Mouse (Mus musculus): ENCODE results near the gene Col1a1. TPM values are rescaled to one million over a fixed set of nuclear protein-coding genes. Genes with fewer than 3 reads are reported as not detected.

Gene Col1a1
- polyA plus RNA-seq, 1 experiment from 2014 or later = 941 TPM

DNA sequence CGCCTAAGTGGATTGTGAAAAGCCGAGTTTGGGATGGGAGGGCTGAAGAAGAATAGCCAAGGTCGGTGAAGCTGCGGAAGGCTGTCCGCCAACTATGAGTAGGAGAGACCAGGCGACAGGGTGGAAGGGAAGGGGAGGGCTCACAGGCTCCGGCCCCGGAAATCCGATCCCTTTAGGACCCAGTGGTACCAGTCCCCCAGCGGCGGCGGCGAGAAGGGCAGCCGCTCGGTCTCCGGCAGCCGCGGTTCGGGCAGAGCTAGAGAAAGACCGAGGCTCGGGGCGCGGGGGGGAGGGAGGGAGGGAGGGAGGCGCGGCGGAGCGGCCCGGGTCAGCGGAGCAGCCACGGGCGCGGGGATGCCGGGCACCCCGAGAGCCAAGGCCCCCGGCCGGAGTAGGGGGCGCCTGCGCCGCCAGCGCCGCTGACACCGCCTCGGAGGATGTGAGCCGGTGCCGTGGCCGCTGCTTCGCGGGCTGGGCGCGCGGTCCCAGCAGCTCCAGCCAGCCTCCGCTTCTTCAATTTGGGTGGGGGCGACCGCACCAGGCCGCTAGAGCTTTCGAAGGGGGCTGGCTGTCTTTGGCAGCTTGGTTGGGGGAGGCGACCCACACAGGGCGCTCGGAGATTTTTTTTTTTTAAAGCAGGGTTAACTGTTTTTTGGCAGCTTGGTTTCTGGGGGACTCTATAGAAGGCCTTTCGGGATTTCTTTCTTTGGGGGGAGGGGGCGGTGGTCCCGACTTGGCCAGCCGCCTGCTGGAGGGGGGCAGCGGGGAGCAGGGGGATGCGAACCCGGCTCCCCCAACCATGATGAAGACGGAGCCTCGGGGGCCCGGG lies 54.9 kb downstream of the Col1a1 start, which contains the start of gene Ppp1r9b:
TSS of gene Ppp1r9b (plus strand) at position 287 of the 829 bp plus-strand sequence.
- no peaks in the 10 kb centered on the region for H3K27me3 ChIP-seq (ENCODE audit: insufficient read depth, low read length)
- peak within 1 kb of the TSS; percentile 95 for H3K27ac ChIP-seq (ENCODE audit: low read length)
- peaks cover 68% of the 10 kb centered on the region for H3K4me1 ChIP-seq (ENCODE audit: insufficient read depth, low read length)
- peak within 1 kb of the TSS; percentile 93 for H3K9ac ChIP-seq (replicated peaks; ENCODE audit: low read length)
- under 1% methylated on average over 53 of the region's 69 CpGs for WGBS
- peak within 1 kb of the TSS; percentile 90 for H3K4me2 ChIP-seq (replicated peaks; ENCODE audit: low read depth, low read length)
- H3K9me3 ChIP-seq (ENCODE audit: low read length) = no peaks in the 10 kb centered on the region
- peak within 1 kb of the TSS; percentile 95 for H3K4me3 ChIP-seq (ENCODE audit: low read length)
- ATAC-seq (ENCODE audit: low FRiP score, low TSS enrichment) = peak; percentile 87
- no peaks in the 10 kb centered on the region for H3K36me3 ChIP-seq (ENCODE audit: insufficient read depth, low read length)

DNA sequence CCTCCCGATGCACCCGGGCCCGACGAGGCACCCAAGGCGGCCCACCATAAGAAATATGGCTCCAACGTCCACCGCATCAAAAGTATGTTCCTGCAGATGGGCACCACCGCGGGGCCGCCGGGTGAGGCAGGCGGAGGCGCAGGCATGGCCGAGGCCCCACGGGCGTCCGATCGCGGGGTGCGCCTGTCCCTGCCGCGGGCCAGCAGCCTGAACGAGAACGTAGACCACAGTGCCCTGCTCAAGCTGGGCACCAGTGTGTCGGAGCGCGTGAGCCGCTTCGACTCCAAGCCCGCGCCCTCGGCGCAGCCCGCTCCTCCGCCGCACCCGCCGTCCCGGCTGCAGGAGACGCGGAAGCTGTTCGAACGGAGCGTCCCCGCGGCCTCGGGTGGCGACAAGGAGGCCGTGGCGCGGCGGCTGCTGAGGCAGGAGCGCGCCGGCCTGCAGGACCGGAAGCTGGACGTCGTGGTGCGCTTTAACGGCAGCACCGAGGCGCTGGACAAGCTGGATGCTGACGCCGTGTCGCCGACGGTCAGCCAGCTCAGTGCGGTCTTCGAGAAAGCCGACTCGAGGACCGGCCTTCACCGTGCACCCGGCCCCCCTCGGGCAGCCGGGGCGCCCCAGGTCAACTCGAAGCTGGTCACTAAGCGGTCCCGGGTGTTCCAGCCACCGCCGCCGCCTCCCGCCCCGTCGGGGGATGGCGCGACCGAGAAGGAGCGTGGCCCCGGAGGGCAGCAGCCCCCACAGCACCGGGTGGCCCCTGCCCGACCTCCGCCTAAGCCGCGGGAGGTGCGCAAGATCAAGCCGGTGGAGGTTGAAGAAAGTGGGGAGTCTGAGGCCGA lies 55.8 kb downstream of the Col1a1 start:
- H3K4me3 ChIP-seq (ENCODE audit: low read length) = peak overlapping the region; percentile 95
- peak overlapping the region; percentile 90 for H3K4me2 ChIP-seq (replicated peaks; ENCODE audit: low read depth, low read length)
- peak overlapping the region; percentile 95 for H3K27ac ChIP-seq (ENCODE audit: low read length)
- under 1% methylated on average over 94 of the region's 99 CpGs for WGBS
- peaks cover 6% of the 10 kb centered on the region for H3K36me3 ChIP-seq (ENCODE audit: insufficient read depth, low read length)
- no peaks in the 10 kb centered on the region for H3K27me3 ChIP-seq (ENCODE audit: insufficient read depth, low read length)
- H3K9me3 ChIP-seq (ENCODE audit: low read length) = no peaks in the 10 kb centered on the region
- H3K4me1 ChIP-seq (ENCODE audit: insufficient read depth, low read length) = peaks cover 69% of the 10 kb centered on the region
- H3K9ac ChIP-seq (replicated peaks; ENCODE audit: low read length) = peak overlapping the region; percentile 93
- ATAC-seq (ENCODE audit: low FRiP score, low TSS enrichment) = no peak

DNA sequence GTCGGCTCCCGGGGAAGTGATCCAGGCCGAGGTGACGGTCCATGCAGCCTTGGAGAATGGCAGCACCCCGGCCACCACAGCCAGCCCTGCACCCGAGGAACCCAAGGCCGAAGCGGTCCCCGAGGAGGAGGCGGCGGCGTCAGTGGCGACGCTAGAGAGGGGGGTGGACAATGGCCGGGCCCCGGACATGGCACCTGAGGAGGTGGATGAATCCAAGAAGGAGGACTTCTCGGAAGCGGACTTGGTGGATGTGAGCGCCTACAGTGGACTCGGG lies 56.4 kb downstream of the Col1a1 start:
- peak overlapping the region; percentile 95 for H3K4me3 ChIP-seq (ENCODE audit: low read length)
- H3K4me1 ChIP-seq (ENCODE audit: insufficient read depth, low read length) = peaks cover 65% of the 10 kb centered on the region
- no peaks in the 10 kb centered on the region for H3K27me3 ChIP-seq (ENCODE audit: insufficient read depth, low read length)
- 0% methylated on average over 20 of the region's 20 CpGs for WGBS
- H3K9ac ChIP-seq (replicated peaks; ENCODE audit: low read length) = peak overlapping the region; percentile 93
- H3K36me3 ChIP-seq (ENCODE audit: insufficient read depth, low read length) = peaks cover 11% of the 10 kb centered on the region
- no peaks in the 10 kb centered on the region for H3K9me3 ChIP-seq (ENCODE audit: low read length)
- peak overlapping the region; percentile 61 for H3K27ac ChIP-seq (ENCODE audit: low read length)
- peak overlapping the region; percentile 90 for H3K4me2 ChIP-seq (replicated peaks; ENCODE audit: low read depth, low read length)
- ATAC-seq (ENCODE audit: low FRiP score, low TSS enrichment) = no peak

DNA sequence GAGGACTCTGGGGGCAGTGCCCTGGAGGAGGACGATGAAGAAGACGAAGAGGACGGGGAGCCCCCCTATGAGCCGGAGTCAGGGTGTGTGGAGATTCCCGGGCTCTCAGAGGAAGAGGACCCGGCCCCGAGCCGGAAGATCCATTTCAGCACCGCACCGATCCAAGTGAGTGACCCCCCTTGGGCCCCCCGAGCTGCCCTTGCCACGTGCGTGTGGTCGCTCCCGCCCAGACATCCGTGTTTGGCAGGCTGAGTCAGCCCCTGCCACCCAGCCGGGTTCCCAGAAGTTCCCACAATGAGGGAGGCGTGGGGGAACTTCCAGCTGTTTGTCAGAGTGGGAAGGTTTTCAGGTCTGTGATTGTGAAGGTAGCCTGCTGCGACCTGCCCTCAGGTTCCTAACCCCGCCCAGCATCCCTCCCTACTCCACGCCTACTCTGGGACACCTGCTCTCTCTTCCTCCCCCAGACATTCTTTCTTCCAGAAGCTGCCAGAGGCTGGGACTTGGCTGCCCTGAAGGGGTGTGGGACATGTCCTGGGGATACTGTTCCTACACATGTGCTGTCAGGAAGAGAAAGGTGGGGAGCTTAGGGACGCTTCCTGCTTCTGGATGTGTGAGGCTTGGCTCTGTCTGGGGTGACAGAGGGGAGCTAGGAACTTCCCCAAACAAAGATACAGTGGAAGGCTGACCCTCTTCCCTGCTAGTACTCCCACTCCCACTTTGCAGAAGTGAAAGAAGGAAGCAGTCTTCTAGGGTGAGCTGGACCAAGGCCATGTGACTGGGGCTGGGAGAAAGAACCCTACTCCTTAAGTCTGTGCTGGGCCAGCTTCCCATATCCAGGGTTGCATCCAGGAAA lies 57.0 kb downstream of the Col1a1 start:
- ATAC-seq (ENCODE audit: low FRiP score, low TSS enrichment) = peak; percentile 21; the same call in 1 of the 2 replicates
- WGBS = 2% methylated on average over 22 of the region's 22 CpGs
- no peaks in the 10 kb centered on the region for H3K27me3 ChIP-seq (ENCODE audit: insufficient read depth, low read length)

DNA sequence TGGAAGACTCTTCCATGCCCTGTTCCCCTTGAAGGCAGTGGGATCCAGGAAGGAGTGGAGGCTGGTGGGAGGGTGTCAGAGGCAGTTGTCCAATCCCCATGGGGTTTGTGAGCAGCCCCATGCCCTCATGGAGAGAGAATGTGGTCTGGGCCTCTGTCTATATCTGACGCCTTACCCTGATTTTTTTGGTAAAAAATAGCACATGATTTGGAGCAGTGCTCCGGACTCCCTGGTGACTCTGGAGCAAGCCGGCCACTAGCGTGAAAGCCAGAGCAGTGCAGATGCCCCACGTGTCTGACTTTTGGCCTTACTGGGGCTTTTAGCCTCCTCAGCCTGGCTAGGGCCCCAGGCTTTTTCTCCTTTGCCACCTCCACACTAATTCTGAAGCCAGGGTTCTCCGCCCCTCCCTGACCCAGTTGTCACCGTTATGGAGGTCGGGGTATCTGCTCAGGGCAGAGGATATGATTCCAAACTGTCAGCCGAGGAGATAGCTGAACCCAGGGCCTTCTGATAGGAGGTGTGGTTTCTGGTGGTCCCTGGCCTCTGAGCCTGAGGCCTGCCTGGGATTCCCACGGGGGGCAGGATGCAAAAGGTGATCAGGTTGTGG lies 58.3 kb downstream of the Col1a1 start:
- H3K9ac ChIP-seq (replicated peaks; ENCODE audit: low read length) = peak overlapping the region; percentile 93
- H3K4me2 ChIP-seq (replicated peaks; ENCODE audit: low read depth, low read length) = peak overlapping the region; percentile 90
- no peaks in the 10 kb centered on the region for H3K9me3 ChIP-seq (ENCODE audit: low read length)
- no peak for ATAC-seq (ENCODE audit: low FRiP score, low TSS enrichment)
- peak overlapping the region; percentile 95 for H3K4me3 ChIP-seq (ENCODE audit: low read length)
- no peaks in the 10 kb centered on the region for H3K27me3 ChIP-seq (ENCODE audit: insufficient read depth, low read length)
- WGBS = 27% methylated on average over 10 of the region's 10 CpGs
- H3K36me3 ChIP-seq (ENCODE audit: insufficient read depth, low read length) = peaks cover 25% of the 10 kb centered on the region
- no peak overlapping the region for H3K27ac ChIP-seq (ENCODE audit: low read length)
- peaks cover 52% of the 10 kb centered on the region for H3K4me1 ChIP-seq (ENCODE audit: insufficient read depth, low read length)

More for the DNA sequence above, 57.0 kb downstream of the Col1a1 start:
- Histone ChIP-seq H3K4me1 (ENCODE audit: insufficient read depth, low read length) (peaks cover 63% of the 10 kb centered on the region), H3K4me2 (replicated peaks; ENCODE audit: low read depth, low read length) (peak overlapping the region; percentile 90), H3K36me3 (ENCODE audit: insufficient read depth, low read length) (peaks cover 17% of the 10 kb centered on the region), H3K9me3 (ENCODE audit: low read length) (no peaks in the 10 kb centered on the region), H3K9ac (replicated peaks; ENCODE audit: low read length) (peak overlapping the region; percentile 93), H3K27ac (ENCODE audit: low read length) (peak overlapping the region; percentile 61), H3K4me3 (ENCODE audit: low read length) (peak overlapping the region; percentile 95)

DNA sequence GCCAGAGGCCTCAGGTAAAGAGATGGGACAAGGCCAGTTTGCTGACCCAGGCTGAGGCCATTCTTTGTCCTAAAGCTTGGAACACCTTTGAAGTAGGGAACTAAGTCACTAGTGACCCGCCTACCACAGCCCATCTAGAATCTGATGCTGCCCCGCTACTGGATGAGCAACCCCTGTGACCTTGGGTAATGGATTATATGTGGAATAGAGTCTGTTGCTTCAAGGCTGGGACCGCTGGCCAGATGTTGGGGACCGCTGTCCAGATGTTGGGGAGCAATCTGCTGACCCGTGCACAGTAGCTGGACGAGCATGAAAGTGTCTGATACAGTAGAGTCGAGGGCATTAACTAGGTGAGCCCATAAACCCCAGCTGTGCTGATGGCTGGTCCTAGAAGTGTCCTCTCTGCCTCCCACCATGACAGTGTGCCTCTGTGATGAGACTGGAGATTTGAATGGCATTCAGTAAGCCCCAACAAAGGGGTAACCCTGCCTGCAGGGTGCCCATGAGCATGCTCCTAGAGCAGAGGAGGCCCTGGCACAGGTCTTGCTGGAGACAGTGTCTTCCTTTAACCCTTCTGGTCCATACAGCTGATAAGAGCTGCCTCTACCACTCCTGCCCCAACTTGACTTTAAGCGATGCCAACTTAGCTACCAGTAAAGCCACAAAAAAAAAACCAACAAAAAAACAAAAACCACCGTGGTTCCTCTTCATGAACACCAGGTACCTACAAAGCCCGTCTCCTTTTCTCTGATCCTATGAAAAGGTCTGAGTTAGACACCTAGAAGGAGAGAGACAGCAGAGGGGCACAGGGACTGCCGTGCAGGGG lies 59.1 kb downstream of the Col1a1 start:
- WGBS = 75% methylated on average over 11 of the region's 11 CpGs
- peak overlapping the region; percentile 95 for H3K4me3 ChIP-seq (ENCODE audit: low read length)
- peaks cover 49% of the 10 kb centered on the region for H3K4me1 ChIP-seq (ENCODE audit: insufficient read depth, low read length)
- H3K36me3 ChIP-seq (ENCODE audit: insufficient read depth, low read length) = peaks cover 31% of the 10 kb centered on the region
- no peak for ATAC-seq (ENCODE audit: low FRiP score, low TSS enrichment)
- H3K4me2 ChIP-seq (replicated peaks; ENCODE audit: low read depth, low read length) = peak overlapping the region; percentile 90
- no peak overlapping the region for H3K27ac ChIP-seq (ENCODE audit: low read length)
- no peaks in the 10 kb centered on the region for H3K27me3 ChIP-seq (ENCODE audit: insufficient read depth, low read length)
- H3K9ac ChIP-seq (replicated peaks; ENCODE audit: low read length) = peak overlapping the region; percentile 93; the same call in 1 of the 2 replicates
- H3K9me3 ChIP-seq (ENCODE audit: low read length) = no peaks in the 10 kb centered on the region

DNA sequence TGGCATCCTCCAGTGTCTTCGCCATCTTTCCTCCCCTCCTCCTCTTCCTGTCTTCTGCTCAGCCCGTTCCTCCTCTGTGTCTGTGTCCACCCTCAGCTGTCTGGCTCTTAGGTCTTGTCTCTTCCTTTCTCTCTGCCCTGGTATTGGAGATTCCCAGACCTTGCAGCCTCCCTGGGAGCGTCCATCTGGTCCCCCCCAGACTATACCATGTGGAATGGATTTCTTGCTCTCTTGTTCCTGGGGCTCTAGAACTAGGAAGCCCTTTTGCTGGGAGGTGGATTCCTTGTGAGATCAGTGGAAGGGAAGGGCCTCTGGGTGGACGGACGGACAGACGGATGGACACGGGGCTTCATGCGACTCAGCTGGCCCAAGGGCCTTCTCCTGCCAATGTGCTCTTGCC lies 60.1 kb downstream of the Col1a1 start:
- peaks cover 33% of the 10 kb centered on the region for H3K36me3 ChIP-seq (ENCODE audit: insufficient read depth, low read length)
- H3K27ac ChIP-seq (ENCODE audit: low read length) = no peak overlapping the region
- no peak for ATAC-seq (ENCODE audit: low FRiP score, low TSS enrichment)
- no peak overlapping the region for H3K9ac ChIP-seq (replicated peaks; ENCODE audit: low read length)
- no peaks in the 10 kb centered on the region for H3K27me3 ChIP-seq (ENCODE audit: insufficient read depth, low read length)
- H3K4me2 ChIP-seq (replicated peaks; ENCODE audit: low read depth, low read length) = peak overlapping the region; percentile 90; the same call in 1 of the 2 replicates
- 78% methylated on average over 8 of the region's 8 CpGs for WGBS
- no peak overlapping the region for H3K4me3 ChIP-seq (ENCODE audit: low read length)
- H3K4me1 ChIP-seq (ENCODE audit: insufficient read depth, low read length) = peaks cover 53% of the 10 kb centered on the region
- no peaks in the 10 kb centered on the region for H3K9me3 ChIP-seq (ENCODE audit: low read length)

DNA sequence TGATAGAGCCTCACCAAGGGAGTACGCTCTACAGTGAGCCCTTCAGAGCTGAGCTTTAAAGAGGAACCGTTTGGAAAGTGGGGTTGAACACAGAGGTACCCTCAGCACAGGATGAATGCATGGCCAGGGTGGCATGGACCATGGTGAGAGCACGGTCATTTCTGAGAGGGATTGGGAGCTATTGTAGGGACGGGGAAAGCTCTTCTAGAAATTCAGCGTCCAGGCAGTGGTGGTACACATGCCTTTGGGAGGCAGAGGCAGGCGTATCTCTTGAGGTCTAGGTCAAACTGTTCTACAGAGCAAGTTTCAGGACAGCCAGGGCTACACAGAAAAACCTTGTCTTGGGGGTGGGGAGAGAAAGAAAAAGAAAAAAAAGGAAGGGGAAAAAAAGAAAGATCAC lies 61.0 kb downstream of the Col1a1 start:
- Histone ChIP-seq H3K9me3 (ENCODE audit: low read length) (no peaks in the 10 kb centered on the region), H3K4me1 (ENCODE audit: insufficient read depth, low read length) (peaks cover 54% of the 10 kb centered on the region), H3K9ac (replicated peaks; ENCODE audit: low read length) (no peak overlapping the region), H3K4me2 (replicated peaks; ENCODE audit: low read depth, low read length) (no peak overlapping the region), H3K36me3 (ENCODE audit: insufficient read depth, low read length) (peaks cover 40% of the 10 kb centered on the region), H3K4me3 (ENCODE audit: low read length) (no peak overlapping the region), H3K27ac (ENCODE audit: low read length) (no peak overlapping the region), H3K27me3 (ENCODE audit: insufficient read depth, low read length) (no peaks in the 10 kb centered on the region)
- no peak for ATAC-seq (ENCODE audit: low FRiP score, low TSS enrichment)
- WGBS = 92% methylated on average over 6 of the region's 6 CpGs
